Mouse (Mus musculus): ENCODE measurements at regions not wholly inside any gene's neighbourhood (a gene's known extent, or its start where the extent isn't known, plus 50 kb on each side); places are given as distances from the start of the nearest gene placed in this dataset.

DNA sequence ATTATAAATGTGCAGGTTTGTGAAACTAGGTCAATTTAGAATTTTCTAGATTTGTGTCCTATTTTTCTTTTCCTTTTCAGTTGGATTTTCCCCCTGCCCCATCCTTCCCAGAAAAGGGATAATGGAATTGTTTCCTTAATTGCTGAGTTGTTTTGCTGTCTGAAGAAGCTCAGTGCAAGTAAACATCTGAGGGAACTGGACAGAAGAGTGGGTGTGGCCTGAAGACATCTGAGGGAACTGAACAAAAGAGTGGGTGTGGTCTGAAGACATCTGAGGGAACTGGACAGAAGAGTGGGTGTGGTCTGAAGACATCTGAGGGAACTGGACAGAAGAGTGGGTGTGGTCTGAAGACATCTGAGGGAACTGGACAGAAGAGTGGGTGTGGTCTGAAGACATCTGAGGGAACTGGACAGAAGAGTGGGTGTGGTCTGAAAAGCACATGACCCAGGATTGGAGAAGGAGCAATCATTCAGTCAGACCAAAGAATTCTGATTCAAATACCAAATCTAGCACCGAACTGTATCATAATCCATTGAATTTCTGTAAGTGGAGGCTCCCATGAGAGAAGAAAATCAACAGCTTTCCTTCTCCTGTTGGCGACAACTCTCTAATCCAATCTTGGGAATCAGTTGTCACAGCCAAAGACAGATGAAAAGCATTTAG, 1479.8 kb downstream of the 4930444P10Rik start:
- Histone ChIP-seq H3K9me3 (ENCODE audit: control insufficient read depth, low read length) (no peaks in the 10 kb centered on the region), H3K9ac (ENCODE audit: low read length) (no peak overlapping the region), H3K36me3 (ENCODE audit: control insufficient read depth, insufficient read depth, low read length) (no peaks in the 10 kb centered on the region), H3K27ac (replicated peaks) (no peak overlapping the region), H3K27me3 (ENCODE audit: control insufficient read depth, insufficient read depth, low read length) (no peaks in the 10 kb centered on the region), H3K4me3 (ENCODE audit: low read depth, low read length) (no peak overlapping the region), H3K4me1 (replicated peaks; ENCODE audit: control insufficient read depth, insufficient read depth) (no peaks in the 10 kb centered on the region), H3K4me2 (replicated peaks; ENCODE audit: low read depth) (no peak overlapping the region)
- whole genome bisulfite sequencing, result 90% methylated on average over 2 of the region's 2 CpGs
- no peak for TF ChIP-seq CTCF (IDR thresholded peaks at IDR 0.05; ENCODE audit: low read depth)
- no peak for TF ChIP-seq EP300 (optimal IDR thresholded peaks at IDR 0.05)
- DNase-seq (ENCODE audit: low spot score) (no peak), ATAC-seq (ENCODE audit: low FRiP score, low TSS enrichment) (no peak)

DNA sequence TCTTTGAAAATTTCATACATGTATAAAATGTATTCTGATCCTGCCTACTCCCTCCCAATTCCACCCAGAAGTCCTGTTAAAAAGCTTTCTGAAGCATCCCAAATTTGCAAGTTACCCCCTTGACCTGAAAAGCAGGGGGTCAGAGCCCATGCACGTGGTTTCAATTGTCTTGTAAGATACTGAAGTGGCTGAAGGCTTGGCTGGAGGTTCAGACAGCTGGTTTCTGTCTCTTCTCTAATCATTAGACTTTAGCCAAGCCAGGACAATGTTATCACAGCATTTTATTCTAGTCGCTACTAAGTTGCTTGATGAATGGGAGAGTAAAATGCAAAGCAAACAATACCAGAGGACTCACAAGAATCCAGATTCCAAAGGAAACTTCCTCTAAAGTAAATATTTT, 1484.1 kb downstream of the 4930444P10Rik start:
- no peak overlapping the region for H3K4me3 ChIP-seq (ENCODE audit: low read depth, low read length)
- no peak for TF ChIP-seq EP300 (optimal IDR thresholded peaks at IDR 0.05)
- DNase-seq (ENCODE audit: low spot score) (no peak), ATAC-seq (ENCODE audit: low FRiP score, low TSS enrichment) (no peak)
- H3K4me2 ChIP-seq (replicated peaks; ENCODE audit: low read depth), result no peak overlapping the region
- H3K9me3 ChIP-seq (ENCODE audit: control insufficient read depth, low read length), result no peaks in the 10 kb centered on the region
- H3K27me3 ChIP-seq (ENCODE audit: control insufficient read depth, insufficient read depth, low read length), result no peaks in the 10 kb centered on the region
- H3K36me3 ChIP-seq (ENCODE audit: control insufficient read depth, insufficient read depth, low read length), result no peaks in the 10 kb centered on the region
- H3K4me1 ChIP-seq (replicated peaks; ENCODE audit: control insufficient read depth, insufficient read depth), result no peaks in the 10 kb centered on the region
- 12% methylated on average over 2 of the region's 2 CpGs for WGBS
- no peak overlapping the region for H3K9ac ChIP-seq (ENCODE audit: low read length)
- no peak overlapping the region for H3K27ac ChIP-seq (replicated peaks)

DNA sequence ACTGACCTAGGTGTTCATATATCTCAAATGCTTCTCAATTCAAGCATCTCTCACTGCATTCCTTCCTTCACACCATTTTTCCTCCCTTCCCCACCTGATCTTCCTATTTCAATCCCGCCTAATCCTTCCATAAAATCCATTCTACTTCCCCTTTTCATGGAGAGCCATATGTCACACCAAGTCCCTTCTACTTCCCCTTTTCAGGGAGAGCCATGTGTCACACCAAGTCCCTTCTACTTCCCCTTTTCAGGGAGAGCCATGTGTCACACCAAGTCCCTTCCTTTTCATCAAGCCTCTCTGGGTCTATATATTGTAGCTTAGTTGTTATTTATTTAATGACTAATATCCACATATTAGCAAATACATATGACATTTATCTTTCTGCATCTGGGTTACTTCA, 1497.2 kb downstream of the 4930444P10Rik start:
- DNase-seq (ENCODE audit: low spot score) (no peak), ATAC-seq (ENCODE audit: low FRiP score, low TSS enrichment) (no peak)
- TF ChIP-seq CTCF (IDR thresholded peaks at IDR 0.05; ENCODE audit: low read depth) (no peak), EP300 (optimal IDR thresholded peaks at IDR 0.05) (no peak)
- WGBS, result 67% methylated on average over 1 of the region's 1 CpGs
- Histone ChIP-seq H3K9me3 (ENCODE audit: control insufficient read depth, low read length) (no peaks in the 10 kb centered on the region), H3K36me3 (ENCODE audit: control insufficient read depth, insufficient read depth, low read length) (no peaks in the 10 kb centered on the region), H3K27me3 (ENCODE audit: control insufficient read depth, insufficient read depth, low read length) (no peaks in the 10 kb centered on the region), H3K9ac (ENCODE audit: low read length) (no peak overlapping the region), H3K4me3 (ENCODE audit: low read depth, low read length) (no peak overlapping the region), H3K27ac (replicated peaks) (no peak overlapping the region), H3K4me1 (replicated peaks; ENCODE audit: control insufficient read depth, insufficient read depth) (no peaks in the 10 kb centered on the region), H3K4me2 (replicated peaks; ENCODE audit: low read depth) (no peak overlapping the region)

DNA sequence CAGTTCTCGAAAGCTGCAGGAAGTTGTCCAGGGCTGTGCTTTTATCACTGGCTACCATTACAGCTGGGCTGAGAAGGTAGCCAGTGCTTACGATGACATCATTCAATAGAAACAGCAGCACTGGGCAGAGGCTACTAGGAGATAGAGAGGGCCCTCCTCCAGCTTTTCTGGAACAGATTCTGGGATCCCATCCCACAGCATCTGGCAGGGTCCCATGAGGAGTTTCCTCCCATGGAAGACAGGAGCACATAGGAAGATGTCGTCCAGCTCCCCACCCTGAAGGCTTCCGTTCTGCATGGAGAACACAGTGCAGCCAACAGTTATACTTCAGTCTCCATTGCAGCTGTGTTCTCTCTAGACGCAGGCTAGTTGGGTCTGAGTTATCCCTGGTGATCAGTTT, 1503.2 kb downstream of the 4930444P10Rik start:
- H3K9ac ChIP-seq (ENCODE audit: low read length), result no peak overlapping the region
- H3K4me3 ChIP-seq (ENCODE audit: low read depth, low read length), result no peak overlapping the region
- TF ChIP-seq CTCF (IDR thresholded peaks at IDR 0.05; ENCODE audit: low read depth), result no peak
- no peak for TF ChIP-seq EP300 (optimal IDR thresholded peaks at IDR 0.05)
- H3K36me3 ChIP-seq (ENCODE audit: control insufficient read depth, insufficient read depth, low read length), result no peaks in the 10 kb centered on the region
- DNase-seq (ENCODE audit: low spot score), result no peak
- no peaks in the 10 kb centered on the region for H3K4me1 ChIP-seq (replicated peaks; ENCODE audit: control insufficient read depth, insufficient read depth)
- H3K27ac ChIP-seq (replicated peaks), result no peak overlapping the region
- no peak for ATAC-seq (ENCODE audit: low FRiP score, low TSS enrichment)
- H3K4me2 ChIP-seq (replicated peaks; ENCODE audit: low read depth), result no peak overlapping the region
- H3K9me3 ChIP-seq (ENCODE audit: control insufficient read depth, low read length), result no peaks in the 10 kb centered on the region
- 62% methylated on average over 5 of the region's 5 CpGs for whole genome bisulfite sequencing
- H3K27me3 ChIP-seq (ENCODE audit: control insufficient read depth, insufficient read depth, low read length), result no peaks in the 10 kb centered on the region

DNA sequence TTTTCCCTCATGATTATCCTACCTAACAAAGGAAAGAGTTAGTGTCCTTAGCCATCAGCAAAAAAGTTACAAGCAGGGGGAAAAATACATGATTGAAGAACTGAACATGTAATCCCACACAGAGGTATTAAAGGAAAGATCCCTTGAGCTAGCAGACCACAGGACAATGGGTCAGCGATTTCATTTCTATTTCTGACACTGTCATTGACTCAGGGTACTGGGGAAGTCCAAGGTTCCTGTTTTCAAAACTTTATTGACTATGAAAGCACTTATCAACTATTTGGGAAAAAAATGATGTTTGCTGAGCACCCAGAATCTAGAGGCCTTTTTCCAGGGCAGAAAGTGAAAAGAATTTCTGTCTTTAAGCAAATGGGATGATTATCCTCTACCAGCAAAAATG, 1513.7 kb downstream of the 4930444P10Rik start:
- no peak for DNase-seq (ENCODE audit: low spot score)
- Histone ChIP-seq H3K27ac (replicated peaks) (no peak overlapping the region), H3K4me1 (replicated peaks; ENCODE audit: control insufficient read depth, insufficient read depth) (no peaks in the 10 kb centered on the region), H3K4me2 (replicated peaks; ENCODE audit: low read depth) (no peak overlapping the region), H3K27me3 (ENCODE audit: control insufficient read depth, insufficient read depth, low read length) (no peaks in the 10 kb centered on the region), H3K36me3 (ENCODE audit: control insufficient read depth, insufficient read depth, low read length) (no peaks in the 10 kb centered on the region), H3K9me3 (ENCODE audit: control insufficient read depth, low read length) (no peaks in the 10 kb centered on the region), H3K4me3 (ENCODE audit: low read depth, low read length) (no peak overlapping the region), H3K9ac (ENCODE audit: low read length) (no peak overlapping the region)
- no peak for ATAC-seq (ENCODE audit: low FRiP score, low TSS enrichment)
- no peak for TF ChIP-seq EP300 (optimal IDR thresholded peaks at IDR 0.05)
- 76% methylated on average over 1 of the region's 1 CpGs for WGBS

DNA sequence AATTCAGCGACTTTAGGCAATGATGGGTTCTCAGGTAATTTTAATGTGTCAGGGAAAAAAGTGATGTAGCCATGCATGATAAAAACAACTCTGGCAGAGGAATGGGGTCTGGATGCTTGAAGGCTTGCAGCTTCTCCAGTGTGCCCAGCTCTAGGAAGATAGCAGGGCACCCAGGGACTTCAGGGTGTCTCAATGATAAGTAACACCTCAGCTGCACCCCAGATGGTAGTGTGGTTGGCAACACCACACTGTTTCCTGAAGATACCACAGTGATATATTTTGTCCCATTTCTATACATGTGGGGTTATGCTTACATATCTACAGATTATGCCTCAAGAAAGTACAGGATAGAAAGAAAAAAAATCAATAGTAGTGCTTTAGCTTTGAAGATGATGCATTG, 1516.9 kb downstream of the 4930444P10Rik start:
- Histone ChIP-seq H3K4me1 (replicated peaks; ENCODE audit: control insufficient read depth, insufficient read depth) (no peaks in the 10 kb centered on the region), H3K9me3 (ENCODE audit: control insufficient read depth, low read length) (no peaks in the 10 kb centered on the region), H3K4me3 (ENCODE audit: low read depth, low read length) (no peak overlapping the region), H3K36me3 (ENCODE audit: control insufficient read depth, insufficient read depth, low read length) (no peaks in the 10 kb centered on the region), H3K4me2 (replicated peaks; ENCODE audit: low read depth) (no peak overlapping the region), H3K9ac (ENCODE audit: low read length) (no peak overlapping the region), H3K27ac (replicated peaks) (no peak overlapping the region), H3K27me3 (ENCODE audit: control insufficient read depth, insufficient read depth, low read length) (no peaks in the 10 kb centered on the region)
- DNase-seq (ENCODE audit: low spot score) (no peak), ATAC-seq (ENCODE audit: low FRiP score, low TSS enrichment) (no peak)
- WGBS, result 97% methylated on average over 1 of the region's 1 CpGs
- no peak for TF ChIP-seq EP300 (optimal IDR thresholded peaks at IDR 0.05)
- no peak for TF ChIP-seq CTCF (IDR thresholded peaks at IDR 0.05; ENCODE audit: low read depth)

Data from stomach, postnatal 0 days (tissue).